Mouse (Mus musculus): ENCODE measurements around the gene Dnase1. TPM values are rescaled to one million over a fixed set of nuclear protein-coding genes. Genes with fewer than 3 reads are reported as not detected.

The Dnase1 gene
- not detected in 2 replicates for polyA plus RNA-seq (2012; ENCODE audit: low replicate concordance)

GRCm38 (mm10) chr16:4036807-4037206 is at the start of gene Dnase1:
TSS of gene Dnase1 (plus strand) at chr16:4036942.

GRCm38 (mm10) chr16:4003489-4004398 is 33.0 kb upstream of the Dnase1 start, which contains the start of gene Slx4:
TSS of gene Slx4 (minus strand) at chr16:4003770.

DNA sequence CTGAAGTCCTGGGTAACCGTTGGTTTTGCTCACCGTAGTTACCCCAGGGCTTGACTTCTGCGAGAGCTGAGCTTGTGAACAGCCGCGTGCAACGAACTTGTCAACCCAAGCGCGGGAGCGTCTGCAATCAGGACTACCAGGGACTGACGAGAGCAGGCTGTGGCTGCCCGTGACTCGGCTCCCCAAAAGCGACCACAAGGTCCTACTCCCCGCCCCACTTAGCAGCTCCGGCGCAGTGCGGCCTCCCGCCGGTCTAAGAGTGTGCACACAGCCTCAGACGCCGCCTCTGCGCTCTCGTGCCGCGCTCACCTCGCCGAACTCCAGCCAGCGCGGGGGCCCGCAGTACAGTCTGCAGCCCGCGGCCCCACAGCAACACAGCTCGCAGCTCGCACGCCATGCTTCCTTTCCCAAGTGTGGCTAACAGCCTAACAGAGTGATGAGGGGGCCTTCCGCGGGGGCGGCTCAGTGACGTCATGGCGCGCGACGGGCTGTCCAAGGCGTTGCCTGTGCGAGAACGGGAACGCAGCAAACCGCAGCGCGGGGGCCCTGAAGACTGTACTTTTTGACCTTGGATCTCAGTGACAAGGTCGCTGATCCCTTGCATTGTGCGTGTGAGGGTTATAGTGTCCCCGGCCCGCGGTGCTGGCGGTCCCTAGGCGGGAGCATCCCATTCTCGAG is 40.8 kb downstream of the Dnase1 start, which contains the start of gene Trap1:
Gene Trap1, minus strand, starts transcription at position 444 of the 678 bp plus-strand sequence.

Other genes with a start within 250 kb of the Dnase1 start
- 0.15 TPM in 1 of 2 replicates, not detected in the other for gene Olfr15, start 206.1 kb upstream of the Dnase1 start, polyA plus RNA-seq (2012; ENCODE audit: low replicate concordance)
- 0.21 and 0.22 TPM in 2 replicates for gene Zfp174, start 189.7 kb upstream of the Dnase1 start, polyA plus RNA-seq (2012; ENCODE audit: low replicate concordance)
- 53.2 and 61.9 TPM in 2 replicates for gene Naa60, start 164.6 kb upstream of the Dnase1 start, polyA plus RNA-seq (2012; ENCODE audit: low replicate concordance)
- gene Zfp597, start 152.4 kb upstream of the Dnase1 start, polyA plus RNA-seq (2012; ENCODE audit: low replicate concordance): 6.7 and 8.3 TPM in 2 replicates
- not detected in 2 replicates for gene Gm20695, start 152.3 kb upstream of the Dnase1 start, polyA plus RNA-seq (2012; ENCODE audit: low replicate concordance)
- 16.6 and 29.0 TPM in 2 replicates for gene 1700037C18Rik, start 128.3 kb upstream of the Dnase1 start, polyA plus RNA-seq (2012; ENCODE audit: low replicate concordance)
- 18.8 and 31.8 TPM in 2 replicates for gene Cluap1, start 128.1 kb upstream of the Dnase1 start, polyA plus RNA-seq (2012; ENCODE audit: low replicate concordance)
- gene Nlrc3, start 60.3 kb upstream of the Dnase1 start, polyA plus RNA-seq (2012; ENCODE audit: low replicate concordance): 4.5 and 5.5 TPM in 2 replicates
- gene Slx4, start 33.2 kb upstream of the Dnase1 start, polyA plus RNA-seq (2012; ENCODE audit: low replicate concordance): 13.6 and 28.3 TPM in 2 replicates
- 125 and 198 TPM in 2 replicates for gene Trap1, start 40.9 kb downstream of the Dnase1 start, polyA plus RNA-seq (2012; ENCODE audit: low replicate concordance)
- 28.8 and 51.1 TPM in 2 replicates for gene Crebbp, start 177.1 kb downstream of the Dnase1 start, polyA plus RNA-seq (2012; ENCODE audit: low replicate concordance)

All from hematopoietic multipotent progenitor cell, adult 10-12 weeks (in vitro differentiated cells).